Mouse (Mus musculus) embryonic fibroblast, embryonic 13.5 days (primary cell): ENCODE measurements around the gene Nf1.

Source experiments
- CTCF ChIP-seq: IDR thresholded peaks from 2 replicates; pipeline ENCODE4 v1.5.1; 2011; ENCODE audit warnings: mild to moderate bottlenecking, control low read depth, low read length, moderate library complexity, borderline replicate concordance; ENCODE audit not compliant: insufficient read depth
- POLR2A ChIP-seq: IDR thresholded peaks from 2 replicates; pipeline ENCODE4 v1.6.1; 2011; ENCODE audit warnings: low read depth, mild to moderate bottlenecking, control low read depth, low read length, moderate library complexity

DNA sequence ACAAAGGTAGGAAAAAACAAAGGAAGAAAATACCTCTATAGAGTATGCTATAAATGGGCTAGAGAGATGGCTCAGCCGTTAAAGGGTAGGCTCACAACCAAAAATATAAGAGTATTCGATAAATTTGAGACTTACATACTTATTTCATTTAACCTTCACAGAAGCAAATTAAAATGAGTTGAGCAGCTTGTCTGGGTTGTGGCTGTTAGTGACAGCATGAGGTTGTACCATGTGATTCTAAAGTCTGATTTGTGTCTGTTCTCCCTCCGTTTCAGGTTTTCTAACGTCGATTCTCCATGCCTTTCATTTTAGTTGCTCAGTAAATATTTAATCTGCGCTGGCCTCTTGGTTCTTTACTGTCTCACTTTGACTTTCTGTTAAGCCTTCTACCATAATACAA is 179.8 kb downstream of the Nf1 start:
- TF ChIP-seq CTCF (no peak), POLR2A (no peak)
